Mouse (Mus musculus): Measurements from ENCODE around the gene Nfu1. TPM values are rescaled to one million over a fixed set of nuclear protein-coding genes. Genes with fewer than 3 reads are reported as not detected.

Nfu1 gene
- 88.8 and 105 TPM in 2 replicates for polyA plus RNA-seq (2015; fragmentation: Nextera tagmentation; extraction: Ambion mirVana)

- Histone ChIP-seq H3K27me3 (replicated peaks) (no peaks in the 10 kb centered on the region), H3K9ac (peak within 1 kb of the TSS; percentile 98), H3K4me2 (peak within 1 kb of the TSS; percentile 77), H3K27ac (replicated peaks) (peak within 1 kb of the TSS; percentile 90), H3K9me3 (no peaks in the 10 kb centered on the region), H3K4me3 (peak within 1 kb of the TSS; percentile 82), H3K36me3 (peaks cover 14% of the 10 kb centered on the region), H3K4me1 (peaks cover 19% of the 10 kb centered on the region)
- 71% methylated on average over 6 of the region's 6 CpGs for WGBS
- no peak for ATAC-seq (ENCODE audit: extremely low read depth, insufficient number of reproducible peaks, low FRiP score, low TSS enrichment)
Measured at GRCm38 (mm10) chr6:87008887-87009286, at the start of gene Nfu1. TSS of gene Nfu1 (plus strand) at chr6:87009236.

- no peak for ATAC-seq (ENCODE audit: extremely low read depth, insufficient number of reproducible peaks, low FRiP score, low TSS enrichment)
- no peak overlapping the region for H3K4me2 ChIP-seq
- H3K4me3 ChIP-seq = no peak overlapping the region
- 87% methylated on average over 7 of the region's 7 CpGs for WGBS
- H3K9me3 ChIP-seq = no peaks in the 10 kb centered on the region
- H3K9ac ChIP-seq = no peak overlapping the region
- no peaks in the 10 kb centered on the region for H3K27me3 ChIP-seq (replicated peaks)
- H3K4me1 ChIP-seq = no peaks in the 10 kb centered on the region
- no peak overlapping the region for H3K27ac ChIP-seq (replicated peaks)
- H3K36me3 ChIP-seq = peaks cover 96% of the 10 kb centered on the region
Measured at GRCm38 (mm10) chr6:86963987-86964685, 44.9 kb upstream of the Nfu1 start.

GRCm38 (mm10) chr6:86967166-86967565 is 41.9 kb upstream of the Nfu1 start:
- H3K4me2 ChIP-seq = no peak overlapping the region
- no peak overlapping the region for H3K9ac ChIP-seq
- H3K27ac ChIP-seq (replicated peaks) = no peak overlapping the region
- 79% methylated on average over 2 of the region's 2 CpGs for WGBS
- no peaks in the 10 kb centered on the region for H3K9me3 ChIP-seq
- no peak for ATAC-seq (ENCODE audit: extremely low read depth, insufficient number of reproducible peaks, low FRiP score, low TSS enrichment)
- H3K4me1 ChIP-seq = no peaks in the 10 kb centered on the region
- H3K4me3 ChIP-seq = no peak overlapping the region
- peaks cover 98% of the 10 kb centered on the region for H3K36me3 ChIP-seq
- H3K27me3 ChIP-seq (replicated peaks) = no peaks in the 10 kb centered on the region

- Histone ChIP-seq H3K27me3 (replicated peaks) (no peaks in the 10 kb centered on the region), H3K4me1 (0 out of 2 replicates have a peak, but pooled peaks cover 3% of the 10 kb centered on the region), H3K9ac (no peak overlapping the region), H3K36me3 (peaks cover 78% of the 10 kb centered on the region), H3K4me3 (no peak overlapping the region), H3K9me3 (no peaks in the 10 kb centered on the region), H3K27ac (replicated peaks) (no peak overlapping the region), H3K4me2 (no peak overlapping the region)
- 95% methylated on average over 4 of the region's 4 CpGs for whole genome bisulfite sequencing
- no peak for ATAC-seq (ENCODE audit: extremely low read depth, insufficient number of reproducible peaks, low FRiP score, low TSS enrichment)
Measured at GRCm38 (mm10) chr6:86973956-86974355, 35.1 kb upstream of the Nfu1 start.

GRCm38 (mm10) chr6:86978156-86978908 is 30.7 kb upstream of the Nfu1 start:
- Histone ChIP-seq H3K27me3 (replicated peaks) (no peaks in the 10 kb centered on the region), H3K4me3 (no peak overlapping the region), H3K4me2 (no peak overlapping the region), H3K9me3 (no peaks in the 10 kb centered on the region), H3K27ac (replicated peaks) (no peak overlapping the region), H3K4me1 (0 out of 2 replicates have a peak, but pooled peaks cover 3% of the 10 kb centered on the region), H3K36me3 (peaks cover 72% of the 10 kb centered on the region), H3K9ac (no peak overlapping the region)
- 55% methylated on average over 8 of the region's 8 CpGs for WGBS
- ATAC-seq (ENCODE audit: extremely low read depth, insufficient number of reproducible peaks, low FRiP score, low TSS enrichment) = no peak

GRCm38 (mm10) chr6:86978909-86979265 is 30.1 kb upstream of the Nfu1 start:
- H3K27me3 ChIP-seq (replicated peaks) = no peaks in the 10 kb centered on the region
- no peak overlapping the region for H3K9ac ChIP-seq
- no peak overlapping the region for H3K4me2 ChIP-seq
- H3K4me1 ChIP-seq = 0 out of 2 replicates have a peak, but pooled peaks cover 3% of the 10 kb centered on the region
- H3K9me3 ChIP-seq = no peaks in the 10 kb centered on the region
- no peak for ATAC-seq (ENCODE audit: extremely low read depth, insufficient number of reproducible peaks, low FRiP score, low TSS enrichment)
- no peak overlapping the region for H3K27ac ChIP-seq (replicated peaks)
- WGBS = 52% methylated on average over 6 of the region's 6 CpGs
- no peak overlapping the region for H3K4me3 ChIP-seq
- peaks cover 72% of the 10 kb centered on the region for H3K36me3 ChIP-seq

- Histone ChIP-seq H3K9me3 (no peaks in the 10 kb centered on the region), H3K36me3 (peaks cover 82% of the 10 kb centered on the region), H3K4me3 (no peak overlapping the region), H3K27me3 (replicated peaks) (no peaks in the 10 kb centered on the region), H3K27ac (replicated peaks) (no peak overlapping the region), H3K4me1 (0 out of 2 replicates have a peak, but pooled peaks cover 5% of the 10 kb centered on the region), H3K4me2 (no peak overlapping the region), H3K9ac (no peak overlapping the region)
- WGBS = 73% methylated on average over 2 of the region's 2 CpGs
- ATAC-seq (ENCODE audit: extremely low read depth, insufficient number of reproducible peaks, low FRiP score, low TSS enrichment) = no peak
Measured at GRCm38 (mm10) chr6:86981206-86981605, 27.8 kb upstream of the Nfu1 start.

- no peak overlapping the region for H3K27ac ChIP-seq (replicated peaks)
- peaks cover 38% of the 10 kb centered on the region for H3K4me1 ChIP-seq
- H3K36me3 ChIP-seq = peaks cover 66% of the 10 kb centered on the region
- WGBS = 71% methylated on average over 8 of the region's 8 CpGs
- no peak overlapping the region for H3K4me2 ChIP-seq
- no peak for ATAC-seq (ENCODE audit: extremely low read depth, insufficient number of reproducible peaks, low FRiP score, low TSS enrichment)
- H3K9ac ChIP-seq = no peak overlapping the region
- no peak overlapping the region for H3K4me3 ChIP-seq
- H3K27me3 ChIP-seq (replicated peaks) = no peaks in the 10 kb centered on the region
- no peaks in the 10 kb centered on the region for H3K9me3 ChIP-seq
Measured at GRCm38 (mm10) chr6:86985314-86986106, 23.5 kb upstream of the Nfu1 start.

- Histone ChIP-seq H3K27ac (replicated peaks) (peak overlapping the region; percentile 67), H3K4me2 (0 out of 2 replicates have a peak overlapping the region, but pooled peaks have one; percentile 7), H3K9ac (peak overlapping the region; percentile 45; the same call in 1 of the 2 replicates), H3K4me1 (peaks cover 64% of the 10 kb centered on the region), H3K36me3 (peaks cover 35% of the 10 kb centered on the region), H3K4me3 (no peak overlapping the region), H3K27me3 (replicated peaks) (no peaks in the 10 kb centered on the region), H3K9me3 (no peaks in the 10 kb centered on the region)
- peak; percentile 68; the same call in 1 of the 2 replicates for ATAC-seq (ENCODE audit: extremely low read depth, insufficient number of reproducible peaks, low FRiP score, low TSS enrichment)
- 62% methylated on average over 6 of the region's 6 CpGs for WGBS
Measured at GRCm38 (mm10) chr6:86989576-86989975, 19.5 kb upstream of the Nfu1 start.

GRCm38 (mm10) chr6:86991041-86991440 is 18.0 kb upstream of the Nfu1 start:
- Histone ChIP-seq H3K4me1 (peaks cover 67% of the 10 kb centered on the region), H3K4me3 (no peak overlapping the region), H3K27me3 (replicated peaks) (no peaks in the 10 kb centered on the region), H3K36me3 (peaks cover 35% of the 10 kb centered on the region), H3K9ac (peak overlapping the region; percentile 45; the same call in 1 of the 2 replicates), H3K9me3 (no peaks in the 10 kb centered on the region), H3K4me2 (peak overlapping the region; percentile 25), H3K27ac (replicated peaks) (peak overlapping the region; percentile 82)
- WGBS = 22% methylated on average over 3 of the region's 3 CpGs
- peak; percentile 40; the same call in 1 of the 2 replicates for ATAC-seq (ENCODE audit: extremely low read depth, insufficient number of reproducible peaks, low FRiP score, low TSS enrichment)

- peaks cover 69% of the 10 kb centered on the region for H3K4me1 ChIP-seq
Measured at GRCm38 (mm10) chr6:86992349-86992748, 16.7 kb upstream of the Nfu1 start.

More at GRCm38 (mm10) chr6:86992349-86992748, 16.7 kb upstream of the Nfu1 start:
- no peak overlapping the region for H3K4me3 ChIP-seq
- ATAC-seq (ENCODE audit: extremely low read depth, insufficient number of reproducible peaks, low FRiP score, low TSS enrichment) = no peak
- no peak overlapping the region for H3K4me2 ChIP-seq
- no peaks in the 10 kb centered on the region for H3K9me3 ChIP-seq
- peaks cover 38% of the 10 kb centered on the region for H3K36me3 ChIP-seq
- 90% methylated on average over 8 of the region's 8 CpGs for WGBS
- H3K27ac ChIP-seq (replicated peaks) = no peak overlapping the region
- H3K27me3 ChIP-seq (replicated peaks) = no peaks in the 10 kb centered on the region
- H3K9ac ChIP-seq = no peak overlapping the region
